In the genomic region with DNA sequence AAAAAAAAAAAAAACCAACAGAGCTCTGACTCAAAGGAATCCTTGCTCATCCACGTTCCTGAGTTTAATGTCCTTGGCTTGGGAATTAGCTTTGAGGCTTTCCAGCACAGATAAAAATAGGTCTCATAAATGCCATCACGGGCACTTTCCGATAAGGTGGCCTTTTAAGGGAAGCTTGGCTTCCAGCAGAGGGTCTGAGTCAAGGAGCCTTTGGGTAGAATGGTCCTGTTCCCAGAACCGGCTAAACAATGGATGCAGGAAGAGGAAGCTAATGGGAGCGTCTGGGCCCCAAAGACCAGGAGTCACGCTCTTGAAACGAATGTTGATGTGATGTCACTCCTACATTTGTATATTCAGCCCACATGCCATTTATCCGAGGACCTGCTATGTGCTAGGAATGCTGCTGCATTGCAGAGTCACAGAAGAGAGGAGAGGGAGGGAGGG, we compare ENCODE assay signal across 10 mouse cellular contexts. TPM values are rescaled to one million over a fixed set of nuclear protein-coding genes. Genes with fewer than 3 reads are reported as not detected.
A peak's percentile ranks its signal among the peaks of the same experiment; 100 is the strongest.
DNase-seq lines count a peak whose midpoint lies in the region; ATAC-seq lines count a peak whose summit lies in the region.
"Had no signal": no experiment of that assay in that cellular context is flagged by ENCODE, and none has a peak within 500 bp of the region (broad histone marks: within the 10 kb centered on the region; RNA-seq: fewer than 3 reads in every experiment).

No protein-coding gene starts in this region.

- H3K9ac ChIP-seq in heart, embryonic 12.5 days = no peak overlapping the region
- H3K9ac ChIP-seq: lung, embryonic 15.5 days; neural tube, embryonic 13.5 days had no signal

- H3K27me3 ChIP-seq in heart, embryonic 12.5 days (replicated peaks) = no peaks in the 10 kb centered on the region; the same call in 1 of the 2 replicates
- H3K27me3 ChIP-seq: neural tube, embryonic 13.5 days had no signal

- DNase-seq in gastrocnemius, adult 18-20 months (ENCODE audit: low spot score) = peak; percentile 45
- no peak for DNase-seq in gastrocnemius, postnatal 4 days (ENCODE audit: low spot score in 2 of 2)
- peak; percentile 48 for DNase-seq in 3T3-L1 (ENCODE audit: low read depth, low spot score)
- DNase-seq in ZHBTc4 (ENCODE audit: low read depth, low spot score) = peak; percentile 47
- no peak for DNase-seq in urinary bladder, postnatal 36 days (ENCODE audit: low spot score in 2 of 2)
- no peak for DNase-seq in left cerebral cortex, postnatal 10 days (ENCODE audit: extremely low spot score in 1 of 2, low spot score in 2 of 2)

- no peaks in the 10 kb centered on the region for H3K9me3 ChIP-seq in heart, embryonic 12.5 days (replicated peaks)
- H3K9me3 ChIP-seq: lung, embryonic 15.5 days; neural tube, embryonic 13.5 days had no signal

- 12% methylated on average over 8 of the region's 8 CpGs for WGBS in heart, embryonic 12.5 days

- intact Hi-C loops in left cerebral cortex, postnatal 10 days (cut with DNase I) = no loop called here

- no peak for ATAC-seq in heart, embryonic 12.5 days (ENCODE audit: insufficient number of reproducible peaks, low FRiP score)
- ATAC-seq in erythroid progenitor cell, adult 5-6 weeks (replicated peaks; ENCODE audit: low FRiP score, poor library complexity, severe bottlenecking) = no peak

- H3K4me2 ChIP-seq in heart, embryonic 12.5 days = peak overlapping the region; percentile 27; the same call in 1 of the 2 replicates
- H3K4me2 ChIP-seq: lung, embryonic 15.5 days; neural tube, embryonic 13.5 days had no signal

- peaks cover 19% of the 10 kb centered on the region for H3K4me1 ChIP-seq in heart, embryonic 12.5 days (replicated peaks)

- no peak overlapping the region for H3K4me3 ChIP-seq in heart, embryonic 12.5 days
- H3K4me3 ChIP-seq: lung, embryonic 15.5 days; neural tube, embryonic 13.5 days had no signal

- H3K36me3 ChIP-seq in heart, embryonic 12.5 days = no peaks in the 10 kb centered on the region
- H3K36me3 ChIP-seq: lung, embryonic 15.5 days; neural tube, embryonic 13.5 days had no signal

- peak overlapping the region; percentile 68 for H3K27ac ChIP-seq in heart, embryonic 12.5 days (ENCODE audit: poor library complexity, severe bottlenecking)
- H3K27ac ChIP-seq: neural tube, embryonic 13.5 days had no signal

RNA-seq across cellular contexts. Expression of a gene that starts 11.2 kb away (rescaled TPM):
- total RNA-seq in gastrocnemius, adult 18-20 months (2021) = 100 to 1,000 TPM; 162 to 171 TPM
- 100 to 1,000 TPM; 191 to 194 TPM for total RNA-seq in gastrocnemius, postnatal 4 days (2021)
- polyA plus RNA-seq in heart, embryonic 12.5 days (2016; fragmentation: Nextera tagmentation; extraction: Ambion mirVana) = 115 and 119 TPM in 2 replicates
- 57.3 and 75.5 TPM in 2 replicates for total RNA-seq in erythroid progenitor cell, adult 5-6 weeks (2015; ENCODE audit: low replicate concordance)
- 61.7 and 70.0 TPM in 2 replicates for total RNA-seq in erythroid progenitor cell, adult 5-6 weeks (2017; ENCODE audit: low replicate concordance)
- 100 to 1,000 TPM; 140 to 143 TPM for total RNA-seq in left cerebral cortex, postnatal 10 days (2021)

RNA-seq across cellular contexts. Expression of a gene that starts 18.2 kb away (rescaled TPM):
- 10 to 100 TPM; 43.9 to 44.1 TPM for total RNA-seq in gastrocnemius, adult 18-20 months (2021)
- 10 to 100 TPM; 47.4 to 49.3 TPM for total RNA-seq in gastrocnemius, postnatal 4 days (2021)
- 86.0 and 86.5 TPM in 2 replicates for polyA plus RNA-seq in heart, embryonic 12.5 days (2016; fragmentation: Nextera tagmentation; extraction: Ambion mirVana)
- 35.0 and 42.3 TPM in 2 replicates for total RNA-seq in erythroid progenitor cell, adult 5-6 weeks (2015; ENCODE audit: low replicate concordance)
- total RNA-seq in erythroid progenitor cell, adult 5-6 weeks (2017; ENCODE audit: low replicate concordance) = 38.7 and 50.4 TPM in 2 replicates
- 10 to 100 TPM; 78.8 to 79.4 TPM for total RNA-seq in left cerebral cortex, postnatal 10 days (2021)

Comparison
In these comparisons a context has a peak if more than half of its experiments do, and no peak if none do; other contexts are left out.
1. DNase-seq: peak in gastrocnemius, adult 18-20 months (single experiment), 3T3-L1 (single experiment) and ZHBTc4 (single experiment); none in gastrocnemius, postnatal 4 days (0 of 2), urinary bladder, postnatal 36 days (0 of 2) and left cerebral cortex, postnatal 10 days (0 of 2).